Mouse (Mus musculus) heart, postnatal 0 days (tissue): Measurements from ENCODE around the gene Slc25a38. TPM values are rescaled to one million over a fixed set of nuclear protein-coding genes. Genes with fewer than 3 reads are reported as not detected.

Experiments used
- ATAC-seq: fragments of 200-750 bp; cut with Nextera tagmentation; 2 replicates; pipeline ENCODE4 v1.8.0; 2017; ENCODE audit warnings: low read depth, moderate number of reproducible peaks, moderate library complexity; ENCODE audit not compliant: insufficient read depth
- DNase-seq: peaks from one replicate; pipeline ENCODE4 v3.0.0-alpha.2; 2016; ENCODE audit warnings: low spot score
- H3K27ac ChIP-seq: fragments of 300-500 bp; sonication (generic); 2 replicates; pipeline ENCODE4 v1.5.1; 2014; ENCODE audit warnings: low read depth, mild to moderate bottlenecking
- H3K27me3 ChIP-seq: fragments of 300-500 bp; sonication (generic); 2 replicates; pipeline ENCODE4 v1.6.1; 2014; ENCODE audit warnings: low read length, mixed read lengths; ENCODE audit not compliant: control insufficient read depth, insufficient read depth
- H3K36me3 ChIP-seq: fragments of 300-500 bp; sonication (generic); replicated peaks from 2 replicates; pipeline ENCODE4 v1.6.1; 2014; ENCODE audit warnings: low read length, mixed read lengths; ENCODE audit not compliant: control insufficient read depth, insufficient read depth
- H3K4me1 ChIP-seq: fragments of 300-500 bp; sonication (generic); 2 replicates; pipeline ENCODE4 v1.6.1; 2014; ENCODE audit warnings: antibody characterized with exemption; ENCODE audit not compliant: control insufficient read depth, insufficient read depth
- H3K4me2 ChIP-seq: fragments of 300-500 bp; sonication (generic); 2 replicates; pipeline ENCODE4 v1.6.1; 2014; ENCODE audit warnings: low read depth, mild to moderate bottlenecking, low read length, moderate library complexity
- H3K4me3 ChIP-seq: fragments of 300-500 bp; sonication (generic); 2 replicates; pipeline ENCODE4 v1.5.1; 2014; ENCODE audit warnings: low read depth, low read length
- H3K9ac ChIP-seq: fragments of 300-500 bp; sonication (generic); replicated peaks from 2 replicates; pipeline ENCODE4 v1.6.1; 2014; ENCODE audit warnings: low read depth, low read length, mixed read lengths
- H3K9me3 ChIP-seq: fragments of 300-500 bp; sonication (generic); replicated peaks from 2 replicates; pipeline ENCODE4 v1.6.1; 2016; ENCODE audit warnings: low read length; ENCODE audit not compliant: control insufficient read depth
- CTCF ChIP-seq: IDR thresholded peaks from 2 replicates; pipeline ENCODE4 v1.5.1; 2016; ENCODE audit warnings: antibody characterized with exemption, control low read depth, low read depth
- EP300 ChIP-seq: IDR thresholded peaks from 2 replicates; pipeline ENCODE4 v1.6.1; 2016; ENCODE audit warnings: antibody characterized with exemption, low read depth
- WGBS: fragments of 180-500 bp; shearing (Covaris S2); extraction: QIAGEN DNeasy Blood & Tissue Kit; methylation state at CpG from one replicate; pipeline ENCODE4 v1.1.7; 2014; 5-methylcytosine and 5-hydroxymethylcytosine counted together
- polyA plus RNA-seq: library from polyadenylated mRNA; unstranded; fragments of >200 nt; fragmentation: Nextera tagmentation; extraction: Ambion mirVana; gene quantifications from 2 replicates; pipeline ENCODE4 v1.2.1, GENCODE M21; 2015
- total RNA-seq: library from RNA; depleted of rRNA; stranded (reverse); fragments of >200 nt; gene quantifications from 2 replicates; pipeline ENCODE4 v1.2.3, GENCODE M21; 2014; ENCODE audit warnings: low replicate concordance

The Slc25a38 gene
- total and polyA plus RNA-seq, 2 experiments from 2014 or later: 11.3 to 16.8 TPM

- H3K9me3 ChIP-seq: no peaks in the 10 kb centered on the region
- no peak overlapping the region for H3K9ac ChIP-seq
- H3K4me2 ChIP-seq: no peak overlapping the region
- TF ChIP-seq EP300: no peak
- TF ChIP-seq CTCF: peak; percentile 91
- H3K27ac ChIP-seq: no peak overlapping the region
- no peaks in the 10 kb centered on the region for H3K36me3 ChIP-seq
- ATAC-seq (peak; percentile 67), DNase-seq (peak; percentile 77)
- WGBS: 9% methylated on average over 3 of the region's 3 CpGs
- H3K4me3 ChIP-seq: no peak overlapping the region
- H3K27me3 ChIP-seq: no peaks in the 10 kb centered on the region
- no peaks in the 10 kb centered on the region for H3K4me1 ChIP-seq
Observed at GRCm38 (mm10) chr9:120073169-120073568, 37.0 kb upstream of the Slc25a38 start.

- ATAC-seq (no peak), DNase-seq (no peak)
- 72% methylated on average over 7 of the region's 7 CpGs for WGBS
Observed at GRCm38 (mm10) chr9:120074516-120074915, 35.7 kb upstream of the Slc25a38 start.

GRCm38 (mm10) chr9:120078241-120078640, 31.9 kb upstream of the Slc25a38 start:
- Histone ChIP-seq H3K4me3 (no peak overlapping the region), H3K9ac (no peak overlapping the region), H3K4me1 (no peaks in the 10 kb centered on the region), H3K27me3 (no peaks in the 10 kb centered on the region), H3K27ac (no peak overlapping the region), H3K36me3 (no peaks in the 10 kb centered on the region), H3K4me2 (no peak overlapping the region), H3K9me3 (no peaks in the 10 kb centered on the region)
- 86% methylated on average over 3 of the region's 3 CpGs for WGBS
- DNase-seq (no peak), ATAC-seq (no peak)
- no peak for TF ChIP-seq EP300
- no peak for TF ChIP-seq CTCF

More at GRCm38 (mm10) chr9:120074516-120074915, 35.7 kb upstream of the Slc25a38 start:
- Histone ChIP-seq H3K4me2 (no peak overlapping the region), H3K4me1 (no peaks in the 10 kb centered on the region), H3K36me3 (no peaks in the 10 kb centered on the region), H3K4me3 (no peak overlapping the region), H3K27ac (no peak overlapping the region), H3K27me3 (no peaks in the 10 kb centered on the region), H3K9me3 (no peaks in the 10 kb centered on the region), H3K9ac (no peak overlapping the region)
- TF ChIP-seq CTCF: no peak
- TF ChIP-seq EP300: no peak

GRCm38 (mm10) chr9:120079901-120080300, 30.3 kb upstream of the Slc25a38 start:
- DNase-seq (no peak), ATAC-seq (no peak)
- no peaks in the 10 kb centered on the region for H3K27me3 ChIP-seq
- no peak overlapping the region for H3K27ac ChIP-seq
- H3K4me2 ChIP-seq: no peak overlapping the region
- WGBS: 61% methylated on average over 7 of the region's 7 CpGs
- H3K9me3 ChIP-seq: no peaks in the 10 kb centered on the region
- no peak overlapping the region for H3K9ac ChIP-seq
- no peaks in the 10 kb centered on the region for H3K4me1 ChIP-seq
- no peaks in the 10 kb centered on the region for H3K36me3 ChIP-seq
- H3K4me3 ChIP-seq: no peak overlapping the region
- TF ChIP-seq CTCF: no peak
- TF ChIP-seq EP300: no peak

- H3K9me3 ChIP-seq: no peaks in the 10 kb centered on the region
- no peak overlapping the region for H3K27ac ChIP-seq
- no peak for ATAC-seq
- H3K9ac ChIP-seq: no peak overlapping the region
- TF ChIP-seq EP300: no peak
- TF ChIP-seq CTCF: no peak
- DNase-seq: no peak
- H3K4me2 ChIP-seq: no peak overlapping the region
- H3K4me1 ChIP-seq: no peaks in the 10 kb centered on the region
- no peaks in the 10 kb centered on the region for H3K27me3 ChIP-seq
- H3K4me3 ChIP-seq: no peak overlapping the region
- no peaks in the 10 kb centered on the region for H3K36me3 ChIP-seq
- WGBS: 75% methylated on average over 8 of the region's 8 CpGs
Observed at GRCm38 (mm10) chr9:120080546-120081108, 29.5 kb upstream of the Slc25a38 start.

- H3K27ac ChIP-seq: no peak overlapping the region
- no peak overlapping the region for H3K9ac ChIP-seq
- H3K4me3 ChIP-seq: no peak overlapping the region
- DNase-seq (no peak), ATAC-seq (no peak)
- no peaks in the 10 kb centered on the region for H3K9me3 ChIP-seq
- no peaks in the 10 kb centered on the region for H3K27me3 ChIP-seq
- 62% methylated on average over 6 of the region's 6 CpGs for WGBS
- no peaks in the 10 kb centered on the region for H3K4me1 ChIP-seq
- TF ChIP-seq CTCF (no peak), EP300 (no peak)
- no peaks in the 10 kb centered on the region for H3K36me3 ChIP-seq
- H3K4me2 ChIP-seq: no peak overlapping the region
Observed at GRCm38 (mm10) chr9:120081247-120081646, 28.9 kb upstream of the Slc25a38 start.
